Mouse (Mus musculus): Measurements from ENCODE around the gene Ccdc74a.
"Not testable (repeated sequence)": the region's sequence is repeated elsewhere in the genome, so short reads cannot be mapped to it uniquely, and the experiment has no call there.

Ccdc74a gene

DNA sequence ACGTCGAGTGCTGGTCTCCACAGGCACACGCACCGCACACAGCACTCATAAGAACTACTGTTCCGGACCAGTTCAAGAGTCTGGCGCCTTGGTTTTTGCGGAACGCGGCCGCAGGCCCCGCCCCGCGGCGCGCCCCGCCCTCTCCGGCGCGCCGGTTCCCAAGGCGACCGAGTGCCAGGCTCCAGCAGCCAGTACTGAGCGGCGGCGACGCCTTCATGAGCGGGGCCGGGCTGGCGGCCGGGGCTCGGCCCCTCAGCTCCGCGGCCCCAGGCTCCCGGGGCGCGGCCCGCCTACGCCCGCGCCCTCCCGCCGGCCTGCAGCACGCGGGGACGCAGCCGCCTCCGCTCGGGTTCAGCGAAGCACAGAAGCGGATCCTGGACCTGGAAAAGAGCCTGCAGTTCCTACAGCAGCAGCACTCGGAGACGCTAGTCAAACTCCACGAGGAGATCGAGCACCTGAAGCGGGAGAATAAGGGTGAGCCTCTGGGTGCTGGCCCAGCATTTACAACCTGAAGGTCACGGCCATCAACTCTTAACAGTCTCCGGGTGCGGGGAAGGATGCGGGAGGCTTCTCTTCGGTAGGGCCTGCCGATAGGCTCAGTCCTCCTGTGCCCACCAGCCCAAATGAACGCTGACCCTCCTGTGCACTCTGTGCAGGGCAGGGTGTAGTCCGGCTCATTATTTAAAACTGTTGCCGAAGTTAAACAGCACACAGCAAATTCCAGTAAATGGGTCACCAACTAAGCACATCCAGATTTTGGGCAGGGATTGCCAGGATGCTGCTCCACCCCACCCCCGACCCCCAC, at the start of gene Ccdc74a:
Gene Ccdc74a, plus strand, starts transcription at position 161 of the 805 bp plus-strand sequence.
- DNase-seq (ENCODE audit: inconsistent age in 2 of 2, low spot score in 1 of 2): peak; percentile 91 to 95

DNA sequence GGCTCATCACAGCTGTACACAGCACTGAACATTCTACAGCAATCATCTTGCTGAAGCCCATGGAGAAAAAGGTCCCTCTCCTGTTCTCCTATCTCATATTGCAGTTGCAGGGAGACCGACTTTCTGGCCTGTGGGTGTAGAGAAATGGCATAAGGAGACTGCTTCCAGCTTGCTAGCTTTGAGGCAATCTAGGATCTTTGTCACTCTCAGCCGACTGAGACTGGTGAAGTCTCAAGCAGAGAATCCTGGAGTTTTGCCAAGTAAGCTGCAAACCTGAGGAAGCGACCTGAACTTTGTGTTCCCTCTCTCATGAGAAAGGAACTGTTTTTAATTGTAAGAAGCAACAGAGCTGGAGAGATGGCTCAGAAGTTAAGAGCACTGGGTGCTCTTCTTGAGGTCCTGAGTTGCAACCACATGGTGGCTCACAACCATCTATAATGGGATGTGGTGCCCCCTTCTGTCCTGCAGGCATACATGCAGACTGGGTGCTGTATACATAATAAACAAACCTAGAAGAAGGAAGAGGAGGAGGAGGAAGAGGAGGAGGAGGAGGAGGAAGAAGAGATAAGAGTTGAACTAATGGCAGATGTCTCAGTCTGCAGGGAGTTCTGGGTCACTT, 45.2 kb upstream of the Ccdc74a start:
- DNase-seq (ENCODE audit: inconsistent age in 2 of 2, low spot score in 1 of 2): peak in 1 of 2 experiments; percentile 36

DNA sequence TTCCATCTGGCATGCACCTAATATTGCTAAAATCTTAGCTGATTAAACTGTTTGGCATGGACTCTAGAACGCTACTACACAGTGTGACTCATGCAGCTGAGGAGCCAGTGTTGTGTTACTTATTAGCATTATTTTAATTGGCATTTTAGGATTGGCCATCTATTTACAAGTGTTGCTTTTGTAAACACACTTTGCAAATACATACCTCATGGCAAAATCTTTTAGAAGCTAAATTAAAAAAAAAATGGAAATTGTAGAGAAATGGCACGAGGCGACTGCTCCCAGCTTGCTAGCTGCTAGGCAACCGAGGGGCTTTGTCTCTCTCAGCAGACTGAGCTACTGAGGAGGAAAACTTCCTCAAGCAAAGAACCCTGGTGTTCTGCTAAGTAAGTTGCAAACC, 41.3 kb upstream of the Ccdc74a start:
- DNase-seq (ENCODE audit: inconsistent age in 2 of 2, low spot score in 1 of 2): no peak

DNA sequence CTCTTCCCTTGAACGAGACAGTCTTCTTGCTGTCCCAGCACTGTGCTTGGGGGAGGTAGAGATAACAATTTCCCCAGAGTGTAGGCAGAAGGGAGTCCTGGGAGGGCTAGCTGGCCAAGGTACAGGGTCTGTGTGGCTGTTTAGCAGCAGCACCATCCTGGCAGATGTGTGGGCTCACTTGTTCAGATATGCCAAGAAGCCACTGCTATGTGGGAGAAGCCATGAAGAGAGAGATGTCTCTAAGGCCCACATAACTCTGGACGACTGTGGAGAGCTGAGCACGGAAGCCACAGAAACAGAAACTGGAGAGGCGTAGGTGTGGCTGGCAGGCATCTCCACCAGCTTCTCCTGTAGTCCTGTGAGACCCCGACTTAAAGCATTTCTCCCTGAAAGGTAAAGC, 40.6 kb upstream of the Ccdc74a start:
- DNase-seq (ENCODE audit: inconsistent age in 2 of 2, low spot score in 1 of 2): no peak

DNA sequence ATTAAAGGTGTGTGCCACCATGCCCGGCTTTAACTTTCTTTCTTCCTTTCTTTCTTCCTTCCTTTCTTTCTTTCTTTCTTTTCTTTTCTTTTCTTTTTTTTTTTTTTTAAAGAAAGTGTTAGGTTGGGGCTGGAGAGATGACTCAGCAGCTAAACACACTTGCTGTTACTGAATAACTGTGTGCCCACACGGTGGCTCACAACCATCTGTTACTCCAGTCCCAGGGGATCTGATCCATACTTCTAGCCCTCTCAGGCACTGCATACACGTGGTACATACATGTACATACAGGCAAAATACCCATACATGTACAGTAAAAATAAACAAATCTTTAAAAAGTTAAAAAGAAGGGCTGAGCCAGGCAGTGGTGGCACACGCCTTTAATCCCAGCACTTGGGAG, 34.9 kb upstream of the Ccdc74a start:
- DNase-seq (ENCODE audit: inconsistent age in 2 of 2, low spot score in 1 of 2): no peak

DNA sequence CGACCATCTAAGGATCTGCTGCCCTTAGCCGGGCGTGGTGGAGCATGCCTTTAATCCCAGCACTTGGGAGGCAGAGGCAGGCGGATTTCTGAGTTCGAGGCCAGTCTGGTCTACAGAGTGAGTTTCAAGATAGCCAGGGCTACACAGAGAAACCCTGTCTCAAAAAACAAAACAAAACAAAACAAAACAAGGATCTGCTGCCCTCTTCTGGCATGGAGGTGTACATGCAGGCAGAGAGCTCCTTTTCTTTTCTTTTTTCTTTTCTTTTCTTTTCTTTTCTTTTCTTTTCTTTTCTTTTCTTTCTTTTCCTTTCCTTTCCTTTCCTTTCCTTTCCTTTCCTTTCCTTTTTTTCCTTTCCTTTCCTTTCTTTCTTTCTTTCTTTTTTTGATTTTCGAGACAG, 31.5 kb upstream of the Ccdc74a start:
- DNase-seq (ENCODE audit: inconsistent age in 2 of 2, low spot score in 1 of 2): not testable (repeated sequence)

DNA sequence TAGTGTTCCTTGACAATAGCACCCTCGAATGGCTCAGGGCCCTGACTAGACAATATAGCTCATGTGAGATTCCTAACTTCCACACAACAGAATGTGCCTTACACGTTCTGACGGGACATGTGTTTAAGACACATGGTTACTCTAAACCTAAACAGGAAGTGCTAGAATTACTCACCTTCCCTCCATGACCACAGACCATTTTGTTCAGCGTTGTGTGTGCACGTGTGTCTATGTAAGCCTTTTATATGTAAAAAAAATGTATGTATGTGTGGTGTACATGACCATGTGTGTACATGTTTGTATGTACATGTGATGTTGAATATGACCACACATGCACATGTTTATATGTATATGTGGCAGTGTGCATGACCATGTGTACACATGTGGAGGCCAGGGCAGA, 30.1 kb upstream of the Ccdc74a start:
- no peak for DNase-seq (ENCODE audit: inconsistent age in 2 of 2, low spot score in 1 of 2)

DNA sequence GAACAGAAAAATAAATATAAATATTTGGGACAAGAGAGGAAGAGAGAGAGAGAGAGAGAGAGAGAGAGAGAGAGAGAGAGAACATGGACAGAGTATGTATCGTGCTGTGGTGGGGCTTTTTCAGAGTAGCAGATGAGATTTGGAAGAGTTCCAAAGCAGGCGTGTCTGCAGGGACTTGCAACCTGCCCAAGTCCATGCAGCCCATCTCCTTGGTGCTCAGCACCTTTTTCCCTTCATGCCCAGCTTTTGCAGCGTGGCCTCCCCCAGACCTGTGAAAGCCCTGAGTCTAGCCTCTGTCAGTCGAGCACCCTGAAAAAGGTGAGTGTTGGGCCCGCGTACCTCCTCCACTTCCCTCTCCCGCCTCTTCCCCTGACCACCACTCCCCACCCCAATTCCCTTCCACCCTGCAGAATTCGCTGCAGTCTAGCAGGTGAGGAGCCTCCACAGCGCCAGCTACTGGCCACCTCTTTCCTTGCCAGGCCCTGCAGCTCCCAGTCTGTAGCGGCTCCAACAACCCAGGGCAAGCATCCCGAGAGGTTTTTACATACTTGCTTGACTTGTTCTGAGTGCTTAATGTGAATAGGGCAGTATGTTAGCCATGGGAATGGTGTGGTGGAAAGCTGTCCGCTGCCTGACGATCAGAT, 28.2 kb upstream of the Ccdc74a start:
- DNase-seq (ENCODE audit: inconsistent age in 2 of 2, low spot score in 1 of 2): peak; percentile 23 to 65

DNA sequence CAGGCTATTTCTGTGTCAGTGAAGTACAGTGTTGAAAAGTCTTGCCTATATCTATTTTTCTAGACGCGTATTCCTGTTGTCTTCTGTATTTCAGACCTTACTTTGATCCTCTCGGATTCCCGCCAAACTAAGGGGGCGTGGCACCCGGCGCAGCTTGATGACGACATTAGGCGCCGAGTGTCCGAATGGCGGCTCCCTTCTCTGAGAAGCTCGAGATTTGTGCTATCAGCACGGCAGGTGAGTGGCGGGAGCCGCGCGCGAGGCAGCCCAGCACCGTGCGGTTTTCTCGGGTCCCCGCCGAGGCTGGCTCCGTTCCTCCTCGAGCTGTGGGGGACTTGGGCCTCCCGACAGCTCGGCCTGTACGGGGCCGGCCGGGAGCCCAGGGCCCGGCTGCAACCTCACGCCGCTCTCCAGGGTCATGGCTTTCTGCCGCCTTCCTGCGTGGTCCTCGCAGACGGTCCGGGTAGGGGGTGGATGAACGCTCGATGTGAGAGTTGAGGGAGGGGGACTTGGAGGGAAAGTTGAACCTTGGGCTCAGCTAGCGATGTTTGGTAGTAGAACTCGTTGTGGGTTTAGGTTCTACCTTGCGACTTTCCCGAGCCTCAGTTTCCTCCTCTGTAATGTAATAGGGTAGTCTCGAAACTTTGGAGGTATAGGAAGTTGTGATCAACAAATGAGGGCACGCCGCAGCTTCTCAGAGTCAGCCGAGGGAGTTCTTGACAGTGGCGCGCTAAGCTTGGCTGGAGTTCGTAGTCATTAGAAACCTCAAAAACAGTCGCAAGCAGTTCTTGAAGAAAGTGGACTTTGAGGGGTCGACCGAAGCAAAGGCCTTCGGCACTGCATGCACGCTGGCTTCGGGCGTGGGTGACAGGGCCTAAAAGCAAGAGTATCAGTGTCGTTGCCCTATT, 26.8 kb upstream of the Ccdc74a start, which contains the start of gene Smpd4:
Gene Smpd4, plus strand, starts transcription at position 157 of the 908 bp plus-strand sequence.
- peak; percentile 86 to 98 for DNase-seq (ENCODE audit: inconsistent age in 2 of 2, low spot score in 1 of 2)

DNA sequence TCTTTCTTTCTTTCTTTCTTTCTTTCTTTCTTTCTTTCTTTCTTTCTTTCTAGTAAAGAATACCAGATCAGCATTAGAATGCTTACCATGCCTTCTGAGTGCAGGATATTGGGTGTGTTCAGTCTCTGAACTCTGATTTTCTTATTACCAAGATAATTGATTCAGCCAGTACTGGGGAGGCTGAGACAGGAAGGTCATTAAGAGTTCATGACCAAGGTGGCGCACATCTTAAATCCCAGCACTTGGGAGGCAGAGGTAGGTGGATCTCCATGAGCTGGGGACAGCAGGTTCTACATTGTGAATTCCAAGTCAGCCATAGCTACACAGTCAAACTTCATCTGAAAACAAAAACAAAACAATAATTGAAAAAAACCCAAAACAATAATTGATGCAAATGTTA, 24.3 kb upstream of the Ccdc74a start:
- DNase-seq (ENCODE audit: inconsistent age in 2 of 2, low spot score in 1 of 2): no peak

DNA sequence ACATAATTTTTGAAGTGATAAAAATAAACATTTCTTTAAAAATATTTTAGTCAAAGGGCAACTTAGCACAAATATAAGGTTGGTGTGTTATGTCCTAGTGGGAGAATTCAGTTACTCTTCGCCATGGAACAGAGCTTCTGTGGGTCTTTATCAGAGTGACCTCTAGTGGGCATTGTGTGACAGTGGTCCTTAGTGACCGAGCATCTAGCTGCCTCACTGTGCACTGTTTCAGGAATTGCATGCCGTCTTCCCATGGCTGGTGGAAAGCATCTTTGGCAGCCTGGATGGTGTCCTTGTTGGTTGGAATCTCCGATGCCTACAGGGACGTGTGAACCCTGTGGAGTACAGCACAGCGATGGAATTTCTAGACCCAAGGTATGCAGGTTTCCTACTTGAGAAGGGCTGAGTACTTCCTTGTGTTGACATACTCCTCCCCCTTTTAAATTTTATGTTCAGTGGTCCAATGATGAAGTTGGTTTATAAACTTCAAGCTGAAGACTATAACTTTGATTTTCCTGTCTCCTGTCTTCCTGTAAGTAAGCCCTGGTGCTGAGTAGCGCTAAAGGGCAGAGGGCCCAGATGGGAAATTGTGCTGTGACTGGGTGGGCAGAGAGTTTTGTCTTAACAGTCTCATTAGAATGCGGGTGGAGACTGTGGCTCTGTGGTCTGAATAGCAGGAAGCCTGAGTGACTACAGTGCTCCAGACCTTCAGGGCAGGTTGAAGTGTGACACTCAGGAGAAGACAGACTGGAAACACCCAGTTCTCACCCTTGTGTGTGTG, 20.6 kb upstream of the Ccdc74a start:
- DNase-seq (ENCODE audit: inconsistent age in 2 of 2, low spot score in 1 of 2): no peak

DNA sequence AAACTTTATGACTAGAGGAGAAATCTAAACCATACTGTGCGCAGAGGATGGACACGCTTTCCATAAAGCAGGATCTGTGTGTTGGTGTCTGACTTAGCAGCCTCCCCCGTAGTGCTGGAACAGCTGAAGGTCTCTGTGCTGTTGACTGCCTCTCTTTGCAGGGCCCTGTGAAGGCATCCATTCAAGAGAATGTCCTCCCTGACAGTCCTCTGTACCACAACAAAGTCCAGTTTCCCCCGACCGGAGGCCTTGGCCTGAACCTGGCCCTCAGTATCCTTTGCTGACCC, 20.1 kb upstream of the Ccdc74a start:
- DNase-seq (ENCODE audit: inconsistent age in 2 of 2, low spot score in 1 of 2): no peak

DNA sequence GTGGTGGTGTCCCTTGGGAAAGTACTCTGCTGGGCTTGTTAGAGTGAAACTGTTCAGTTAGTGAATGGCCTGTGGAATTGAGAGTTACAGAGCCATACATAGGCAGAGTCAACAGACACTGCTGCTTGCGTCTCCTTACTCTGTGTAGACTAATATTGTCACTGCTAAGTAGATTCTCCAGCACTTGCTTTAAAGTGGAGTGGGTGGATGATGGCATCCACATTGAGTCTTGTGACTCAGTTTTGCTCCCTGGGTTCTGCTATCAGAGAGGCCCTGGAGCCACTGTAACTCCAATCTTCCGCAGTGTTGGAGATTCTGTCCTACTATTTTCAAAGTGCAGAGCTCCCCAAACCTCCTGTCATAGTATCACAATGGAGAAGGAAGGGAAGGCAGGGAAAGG, 13.7 kb upstream of the Ccdc74a start:
- no peak for DNase-seq (ENCODE audit: inconsistent age in 2 of 2, low spot score in 1 of 2)

DNA sequence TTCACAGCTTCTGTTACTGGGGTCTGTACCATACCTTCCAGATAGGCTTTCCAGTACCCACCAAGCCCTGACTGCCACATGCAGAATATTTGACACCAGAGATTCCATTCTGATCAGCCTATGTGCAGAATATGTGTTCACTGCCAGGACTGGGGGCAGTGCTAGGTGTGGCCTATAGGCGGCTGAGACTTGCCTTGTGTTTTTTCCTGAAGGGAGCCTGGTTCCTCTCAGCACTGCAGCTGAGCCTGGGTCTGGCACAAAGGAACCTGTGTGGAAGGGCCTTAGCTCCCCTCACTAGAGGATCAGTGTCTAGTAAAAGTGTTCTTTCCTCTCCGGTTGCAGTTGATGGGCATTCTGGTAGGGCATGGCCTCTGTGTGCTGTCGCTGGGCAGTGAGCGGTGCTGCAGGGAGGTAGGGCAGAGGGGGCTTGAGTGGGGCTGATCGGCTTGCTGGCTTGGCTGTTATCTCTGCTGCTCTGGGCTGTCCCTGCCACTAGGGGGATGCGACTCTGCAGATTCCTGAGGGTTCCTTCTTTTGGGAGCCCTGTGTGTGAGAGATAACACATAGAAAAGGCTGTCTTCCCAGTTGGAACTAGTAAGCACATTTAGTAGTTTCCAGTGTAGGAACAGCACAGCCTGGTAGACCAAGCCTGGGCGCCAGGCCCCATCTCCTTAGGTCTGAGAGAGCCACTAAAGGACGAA, 12.6 kb upstream of the Ccdc74a start:
- no peak for DNase-seq (ENCODE audit: inconsistent age in 2 of 2, low spot score in 1 of 2)

DNA sequence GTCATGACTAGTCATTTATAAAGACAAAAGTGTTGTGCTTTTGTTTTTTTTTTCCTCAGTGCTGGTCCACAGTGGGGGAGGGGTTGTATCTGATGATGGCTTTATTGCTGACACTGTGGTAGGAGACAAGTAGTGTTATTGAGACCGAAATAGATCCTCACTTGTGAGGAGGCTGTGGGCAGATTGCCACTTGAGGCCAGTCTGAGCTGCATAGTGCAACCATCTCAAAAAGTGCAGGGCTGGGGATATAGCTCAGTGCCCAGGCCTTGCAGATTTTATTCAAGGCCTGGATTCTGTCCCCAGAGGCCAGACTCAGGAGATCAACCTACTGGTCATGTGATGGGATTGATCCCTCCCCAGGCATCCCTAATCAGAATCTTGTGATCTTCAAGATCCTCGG, 9.4 kb upstream of the Ccdc74a start:
- DNase-seq (ENCODE audit: inconsistent age in 2 of 2, low spot score in 1 of 2): no peak

DNA sequence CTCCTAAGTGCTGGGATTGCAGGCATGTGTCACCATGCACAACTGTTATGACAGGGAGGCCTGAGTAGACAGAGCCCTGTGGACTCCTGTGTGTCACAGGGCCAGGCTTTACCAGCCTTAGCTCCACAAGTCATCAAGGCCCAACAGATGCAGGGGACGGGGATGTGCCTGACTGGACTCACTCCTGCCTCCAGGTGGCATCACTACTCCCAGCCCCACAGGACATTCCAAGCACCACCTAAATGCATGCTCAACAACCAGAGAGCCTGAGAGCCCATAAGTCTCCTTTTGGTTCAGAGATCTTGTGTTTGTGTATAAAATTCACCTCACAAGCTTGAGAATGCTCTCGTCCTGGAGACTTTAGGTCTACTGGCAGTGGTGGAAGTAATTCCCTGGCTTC, 8.7 kb upstream of the Ccdc74a start:
- no peak for DNase-seq (ENCODE audit: inconsistent age in 2 of 2, low spot score in 1 of 2)

DNA sequence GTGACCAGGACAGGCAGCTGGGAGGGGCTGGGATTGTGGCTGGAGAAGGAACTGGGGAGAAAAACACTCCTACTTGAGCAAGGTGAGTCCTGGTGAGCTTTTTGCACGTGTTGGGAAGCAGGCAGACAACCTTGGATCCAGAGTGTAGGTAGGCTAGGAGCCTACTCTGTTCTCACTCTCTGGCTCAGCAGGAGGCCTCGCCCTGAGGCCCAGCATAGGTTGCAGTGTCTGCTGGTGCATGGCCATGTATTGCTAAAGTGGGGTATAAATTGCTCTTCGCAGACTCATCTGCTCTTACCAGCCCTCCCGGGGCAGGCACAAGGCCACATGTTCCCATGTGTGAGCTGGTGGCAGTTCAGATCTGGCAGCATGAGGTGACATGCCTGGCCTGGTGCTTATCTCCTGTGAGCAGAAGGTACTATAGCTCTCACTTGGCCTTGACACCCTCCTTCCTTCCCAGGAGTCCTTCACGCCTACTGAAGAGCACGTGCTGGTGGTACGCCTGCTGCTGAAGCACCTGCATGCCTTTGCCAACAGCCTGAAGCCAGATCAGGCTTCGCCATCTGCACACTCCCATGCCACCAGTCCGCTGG, 8.1 kb upstream of the Ccdc74a start:
- DNase-seq (ENCODE audit: inconsistent age in 2 of 2, low spot score in 1 of 2): no peak

DNA sequence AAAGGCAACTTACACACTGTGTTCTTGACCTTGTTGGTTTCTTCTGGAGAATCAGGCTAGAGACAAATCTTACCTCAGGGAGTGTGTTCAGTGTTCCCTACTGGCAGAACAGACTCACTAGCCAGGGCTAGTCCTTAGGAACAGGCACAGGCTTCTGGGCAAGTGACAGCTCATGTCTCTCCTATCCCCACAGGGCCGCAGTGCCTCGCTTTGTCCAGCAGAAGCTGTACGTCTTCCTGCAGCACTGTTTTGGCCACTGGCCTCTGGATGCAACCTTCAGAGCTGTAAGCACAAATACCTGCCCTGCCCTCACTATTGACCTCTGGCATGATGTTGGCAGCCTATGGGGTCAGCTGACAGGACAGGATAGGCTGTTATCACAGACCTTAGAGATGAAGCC, 7.2 kb upstream of the Ccdc74a start:
- no peak for DNase-seq (ENCODE audit: inconsistent age in 2 of 2, low spot score in 1 of 2)

DNA sequence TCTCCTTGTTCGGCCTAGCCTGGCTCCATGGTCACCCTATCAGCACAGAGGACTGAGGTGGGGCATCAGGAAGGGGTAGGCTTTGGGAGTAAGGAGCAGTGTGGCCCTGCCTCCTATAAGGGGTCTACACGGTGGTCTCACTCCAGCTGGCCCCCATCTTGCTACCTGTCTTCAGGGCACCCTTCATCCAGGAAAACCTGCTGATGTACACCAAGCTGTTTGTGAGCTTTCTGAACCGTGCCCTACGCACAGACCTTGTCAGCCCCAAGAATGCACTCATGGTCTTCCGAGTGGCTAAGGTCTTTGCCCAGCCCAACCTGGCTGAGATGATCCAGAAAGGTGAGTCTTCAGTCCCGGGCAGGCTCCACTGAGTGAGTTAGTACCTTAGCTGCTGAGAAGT, 6.3 kb upstream of the Ccdc74a start:
- no peak for DNase-seq (ENCODE audit: inconsistent age in 2 of 2, low spot score in 1 of 2)

DNA sequence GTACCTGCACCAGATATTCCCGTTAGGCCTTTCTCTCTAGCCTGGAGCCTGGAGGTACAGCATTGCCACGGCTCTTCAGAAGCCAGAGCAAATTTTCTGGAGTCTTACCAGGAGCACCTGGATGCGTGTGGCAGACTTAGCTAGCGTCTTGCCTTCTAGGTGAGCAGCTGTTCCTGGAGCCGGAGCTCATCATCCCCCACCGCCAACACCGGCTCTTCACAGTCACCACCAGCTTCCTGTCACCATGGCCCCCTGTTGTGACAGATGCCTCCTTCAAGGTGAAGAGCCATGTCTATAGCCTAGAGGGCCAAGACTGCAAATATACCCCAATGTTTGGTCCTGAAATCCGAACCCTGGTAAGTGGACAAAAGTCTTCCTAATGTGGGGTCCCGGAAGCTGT, 5.6 kb upstream of the Ccdc74a start:
- no peak for DNase-seq (ENCODE audit: inconsistent age in 2 of 2, low spot score in 1 of 2)
